Mouse (Mus musculus): ENCODE measurements around the gene Fen1. TPM values are rescaled to one million over a fixed set of nuclear protein-coding genes. Genes with fewer than 3 reads are reported as not detected.

Gene Fen1
- polyA plus RNA-seq, 1 experiment = 18.8 TPM

DNA sequence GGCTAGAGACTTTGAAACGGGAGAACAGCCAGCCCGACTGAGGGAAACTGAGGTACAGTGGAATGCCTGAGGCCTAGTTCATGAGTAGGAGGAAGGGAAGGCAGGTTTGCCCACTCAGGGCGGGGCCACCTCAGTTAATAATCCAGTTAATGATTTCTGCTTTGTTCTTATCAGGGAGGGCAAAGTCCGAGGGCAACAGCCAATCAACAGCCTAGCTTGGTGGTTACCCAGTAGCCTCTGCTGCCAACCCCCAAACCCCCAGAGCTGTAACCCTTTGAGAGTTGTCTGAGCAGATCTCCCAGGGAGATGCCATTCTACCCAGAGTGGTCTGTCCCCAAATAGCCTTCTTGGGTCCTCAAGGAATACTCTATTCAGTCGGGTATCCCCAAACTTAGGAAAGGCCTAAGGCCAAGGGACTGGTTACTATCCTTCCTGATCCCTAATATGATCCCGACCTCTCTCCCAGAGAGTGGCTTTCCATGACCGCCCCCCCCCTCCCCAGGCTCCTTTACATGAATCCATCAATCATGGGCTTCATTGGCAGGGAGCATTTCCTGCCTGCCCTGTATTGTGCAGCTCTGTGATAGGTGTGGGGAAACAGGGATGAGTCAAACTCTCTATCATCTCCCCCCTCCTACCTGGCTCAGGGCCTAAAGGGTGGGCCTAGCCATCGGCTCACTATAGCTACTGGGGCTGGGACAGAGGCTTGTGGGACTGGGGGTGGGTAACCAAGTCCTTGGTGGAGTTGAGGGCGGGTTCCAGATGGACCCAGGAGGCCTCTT is 32.0 kb upstream of the Fen1 start:
- Histone ChIP-seq H3K36me3 (replicated peaks; ENCODE audit: low read length) (no peaks in the 10 kb centered on the region), H3K9me3 (no peaks in the 10 kb centered on the region), H3K27me3 (replicated peaks) (peaks cover 98% of the 10 kb centered on the region), H3K4me1 (peaks cover 35% of the 10 kb centered on the region), H3K4me3 (replicated peaks) (no peak overlapping the region)
- TF ChIP-seq FLI1 (IDR thresholded peaks at IDR 0.05; ENCODE audit: low read length) = no peak
- no peak for TF ChIP-seq GATA1 (IDR thresholded peaks at IDR 0.05; ENCODE audit: borderline replicate concordance, low read length)

DNA sequence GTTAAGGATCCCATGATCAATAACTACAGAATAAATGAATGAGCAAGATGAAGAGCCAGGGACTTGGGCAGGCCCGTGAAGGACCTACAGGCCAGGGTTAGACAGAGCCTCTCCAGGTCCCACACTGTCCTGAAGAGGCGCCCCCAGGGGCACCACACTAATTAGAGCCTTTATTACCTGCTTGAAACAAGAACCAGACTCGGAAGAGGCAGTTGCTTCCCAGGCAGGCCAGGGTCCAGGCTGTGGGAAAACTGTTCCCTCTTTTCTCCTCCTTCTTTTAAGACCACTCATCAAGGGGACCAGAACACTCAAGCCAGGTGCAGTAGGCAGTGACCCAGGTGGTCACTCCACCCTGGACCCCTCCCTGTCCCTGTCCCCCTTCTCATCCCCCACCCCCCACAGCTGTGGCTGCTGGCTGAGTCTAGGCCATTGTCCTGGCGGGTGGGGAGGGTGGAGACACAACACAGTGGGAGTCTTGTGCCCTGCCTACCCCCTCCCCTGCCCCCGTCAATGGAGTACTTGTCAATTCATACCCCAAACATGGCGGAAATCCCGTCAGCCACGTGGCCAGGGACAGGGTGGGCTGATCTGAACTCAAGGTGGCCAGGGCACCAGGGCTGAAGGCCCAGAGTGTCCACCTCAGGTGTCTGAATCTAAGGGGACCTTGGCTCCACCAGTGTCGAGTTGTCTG is 28.5 kb upstream of the Fen1 start:
- TF ChIP-seq FLI1 (IDR thresholded peaks at IDR 0.05; ENCODE audit: low read length) = no peak
- no peak for TF ChIP-seq GATA1 (IDR thresholded peaks at IDR 0.05; ENCODE audit: borderline replicate concordance, low read length)
- peaks cover 98% of the 10 kb centered on the region for H3K27me3 ChIP-seq (replicated peaks)
- no peaks in the 10 kb centered on the region for H3K9me3 ChIP-seq
- H3K36me3 ChIP-seq (replicated peaks; ENCODE audit: low read length) = no peaks in the 10 kb centered on the region
- H3K4me1 ChIP-seq = peaks cover 12% of the 10 kb centered on the region
- no peak overlapping the region for H3K4me3 ChIP-seq (replicated peaks)

DNA sequence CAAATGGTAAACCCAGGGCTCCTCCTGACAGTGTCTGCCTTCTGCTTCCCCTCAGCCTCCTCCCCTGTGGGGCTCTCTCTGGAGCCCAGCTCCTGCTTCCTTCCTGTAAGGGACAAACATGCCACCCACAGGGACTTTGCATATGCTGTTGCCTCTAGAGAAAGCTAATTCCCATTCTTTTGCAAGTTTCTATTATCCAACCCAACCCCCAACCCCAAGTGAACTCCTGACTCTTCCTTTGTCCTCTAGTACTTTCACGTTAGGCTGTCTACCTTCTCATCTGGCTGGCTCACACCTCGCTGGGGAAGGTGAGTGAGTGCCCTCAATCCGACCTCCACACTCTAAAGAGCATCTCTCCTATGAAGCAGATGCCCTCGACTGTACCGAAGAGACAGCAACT is 27.9 kb upstream of the Fen1 start:
- Histone ChIP-seq H3K4me1 (peaks cover 12% of the 10 kb centered on the region), H3K9me3 (no peaks in the 10 kb centered on the region), H3K4me3 (replicated peaks) (no peak overlapping the region), H3K36me3 (replicated peaks; ENCODE audit: low read length) (no peaks in the 10 kb centered on the region), H3K27me3 (replicated peaks) (peaks cover 99% of the 10 kb centered on the region)
- no peak for TF ChIP-seq GATA1 (IDR thresholded peaks at IDR 0.05; ENCODE audit: borderline replicate concordance, low read length)
- TF ChIP-seq FLI1 (IDR thresholded peaks at IDR 0.05; ENCODE audit: low read length) = no peak

DNA sequence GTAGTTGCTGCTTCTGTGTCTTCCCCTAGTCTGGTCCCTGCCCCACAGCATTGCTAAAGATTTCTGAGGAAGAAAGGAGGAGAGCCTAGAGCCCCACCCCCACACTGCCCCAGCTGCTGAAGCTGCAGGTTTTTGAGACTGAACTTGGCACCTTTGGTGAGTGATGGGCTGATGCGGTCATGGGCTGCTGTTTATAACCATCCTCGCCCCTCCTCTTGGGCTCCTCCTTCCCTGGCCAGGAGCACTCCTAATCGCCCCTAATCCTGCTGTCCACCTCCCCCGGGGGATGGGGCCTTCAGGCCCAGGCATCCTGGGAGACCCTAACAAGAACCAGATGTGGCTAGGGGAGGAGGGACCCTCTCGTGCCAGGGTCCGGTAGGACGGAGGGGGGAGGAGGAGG is 27.0 kb upstream of the Fen1 start:
- peaks cover 91% of the 10 kb centered on the region for H3K27me3 ChIP-seq (replicated peaks)
- no peak for TF ChIP-seq FLI1 (IDR thresholded peaks at IDR 0.05; ENCODE audit: low read length)
- no peak for TF ChIP-seq GATA1 (IDR thresholded peaks at IDR 0.05; ENCODE audit: borderline replicate concordance, low read length)
- no peaks in the 10 kb centered on the region for H3K36me3 ChIP-seq (replicated peaks; ENCODE audit: low read length)
- peaks cover 12% of the 10 kb centered on the region for H3K4me1 ChIP-seq
- no peaks in the 10 kb centered on the region for H3K9me3 ChIP-seq
- H3K4me3 ChIP-seq (replicated peaks) = no peak overlapping the region

DNA sequence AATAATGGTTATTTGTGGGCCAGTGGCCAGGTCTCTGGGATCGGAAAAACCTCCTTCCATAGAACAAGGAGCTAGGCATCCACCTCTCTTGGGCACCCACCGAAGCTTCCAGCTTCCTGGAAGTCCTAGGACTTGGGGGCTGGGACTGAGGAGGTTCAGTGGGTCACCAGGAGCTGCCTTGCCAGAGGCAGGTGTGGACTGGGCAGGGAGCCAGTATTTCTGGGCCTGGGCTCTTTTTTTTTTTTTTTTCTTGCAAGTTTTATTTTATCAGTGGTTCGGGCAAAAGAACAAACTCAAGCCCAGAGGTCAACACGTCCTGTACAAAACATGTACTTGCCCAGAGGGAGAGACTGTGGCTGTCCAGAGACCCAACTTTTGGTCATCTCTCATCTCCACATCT is 21.8 kb upstream of the Fen1 start:
- TF ChIP-seq FLI1 (IDR thresholded peaks at IDR 0.05; ENCODE audit: low read length) (no peak), GATA1 (IDR thresholded peaks at IDR 0.05; ENCODE audit: borderline replicate concordance, low read length) (no peak)
- Histone ChIP-seq H3K9me3 (no peaks in the 10 kb centered on the region), H3K4me3 (replicated peaks) (no peak overlapping the region), H3K27me3 (replicated peaks) (peaks cover 69% of the 10 kb centered on the region), H3K36me3 (replicated peaks; ENCODE audit: low read length) (no peaks in the 10 kb centered on the region), H3K4me1 (peaks cover 15% of the 10 kb centered on the region)

DNA sequence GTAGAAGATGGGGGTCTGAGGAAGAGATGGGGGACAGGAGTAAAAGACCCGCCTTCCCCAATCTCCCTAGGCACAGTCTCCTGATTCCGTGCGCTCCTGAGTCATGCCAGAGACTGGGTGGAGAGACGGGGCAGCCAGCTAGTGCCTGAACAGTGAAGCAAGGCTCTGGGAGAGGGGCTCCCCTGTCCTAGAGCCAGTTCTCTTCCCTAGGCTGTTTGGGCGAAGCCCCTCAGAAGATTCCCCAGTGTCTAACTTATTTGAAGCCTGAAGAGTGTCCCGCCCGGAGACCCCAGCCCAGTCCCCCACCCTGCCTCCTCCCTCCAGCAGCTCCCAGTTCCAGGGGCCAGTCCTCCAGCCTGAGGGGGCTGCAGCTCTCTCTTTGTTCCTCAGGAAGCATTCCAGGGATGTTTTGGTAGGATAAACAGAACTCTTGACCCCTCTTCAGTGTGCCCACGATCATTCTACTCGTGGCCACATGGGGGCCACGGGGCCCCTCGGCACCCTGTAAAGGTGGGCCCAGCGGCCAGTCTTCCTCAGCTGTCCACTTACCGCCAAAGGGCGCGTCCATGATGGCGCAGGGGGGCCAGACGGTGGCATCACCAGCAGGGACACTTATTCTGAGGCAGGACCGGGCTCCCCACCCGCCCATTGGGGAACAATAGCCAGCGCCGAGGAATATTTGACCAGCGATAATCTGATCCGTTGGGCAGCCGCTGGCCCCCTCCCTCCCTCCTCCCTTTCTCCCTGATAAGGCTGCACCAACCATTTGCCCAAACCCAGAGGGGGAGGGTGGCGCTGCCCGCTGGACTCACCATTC is 20.9 kb upstream of the Fen1 start:
- peaks cover 67% of the 10 kb centered on the region for H3K27me3 ChIP-seq (replicated peaks)
- H3K36me3 ChIP-seq (replicated peaks; ENCODE audit: low read length) = no peaks in the 10 kb centered on the region
- TF ChIP-seq FLI1 (IDR thresholded peaks at IDR 0.05; ENCODE audit: low read length) (no peak), GATA1 (IDR thresholded peaks at IDR 0.05; ENCODE audit: borderline replicate concordance, low read length) (no peak)
- H3K4me3 ChIP-seq (replicated peaks) = no peak overlapping the region
- no peaks in the 10 kb centered on the region for H3K9me3 ChIP-seq
- H3K4me1 ChIP-seq = peaks cover 17% of the 10 kb centered on the region

DNA sequence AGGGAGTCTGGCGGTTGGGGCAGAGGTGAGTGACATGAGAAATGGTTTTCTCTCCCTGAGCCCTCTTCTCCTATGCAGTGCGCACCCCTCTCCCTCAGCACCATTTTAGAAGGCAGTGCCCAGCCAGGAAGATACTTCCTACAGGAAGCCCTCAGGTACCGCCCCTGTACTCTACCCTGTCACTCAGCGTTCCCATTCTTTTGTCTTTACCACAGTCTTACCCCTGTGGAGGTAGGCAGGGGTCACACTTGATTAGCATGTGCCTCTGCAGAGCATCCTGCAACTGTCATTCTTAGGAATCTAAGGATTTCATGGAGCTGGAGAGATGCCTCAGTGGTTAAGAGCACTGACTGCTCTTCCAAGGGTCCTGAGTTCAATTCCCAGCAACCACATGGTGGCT is 19.6 kb upstream of the Fen1 start:
- H3K9me3 ChIP-seq = no peaks in the 10 kb centered on the region
- H3K4me1 ChIP-seq = peaks cover 22% of the 10 kb centered on the region
- no peak overlapping the region for H3K4me3 ChIP-seq (replicated peaks)
- H3K36me3 ChIP-seq (replicated peaks; ENCODE audit: low read length) = no peaks in the 10 kb centered on the region
- H3K27me3 ChIP-seq (replicated peaks) = peaks cover 57% of the 10 kb centered on the region
- no peak for TF ChIP-seq FLI1 (IDR thresholded peaks at IDR 0.05; ENCODE audit: low read length)

DNA sequence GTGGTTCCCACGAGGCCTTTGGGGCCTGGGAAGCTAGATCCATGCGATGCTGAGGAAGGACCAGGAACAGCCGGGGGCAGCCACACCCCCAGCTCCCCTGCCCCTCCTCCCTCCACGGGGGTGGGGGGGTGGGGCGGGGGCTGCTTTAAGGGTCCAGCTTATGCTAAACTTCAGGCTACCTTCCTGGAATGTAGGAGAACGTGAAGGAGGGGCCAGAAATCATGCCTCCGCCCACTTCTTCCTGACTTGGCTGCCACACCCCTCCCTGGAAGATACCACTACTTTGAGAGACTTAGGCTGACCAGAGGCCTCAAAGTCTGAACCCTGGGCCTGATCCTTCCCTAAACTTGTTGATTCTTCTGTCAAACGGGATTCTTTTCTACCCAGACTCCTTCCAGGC is 18.7 kb upstream of the Fen1 start:
- Histone ChIP-seq H3K9me3 (no peaks in the 10 kb centered on the region), H3K4me1 (peaks cover 22% of the 10 kb centered on the region), H3K27me3 (replicated peaks) (peaks cover 57% of the 10 kb centered on the region), H3K36me3 (replicated peaks; ENCODE audit: low read length) (no peaks in the 10 kb centered on the region), H3K4me3 (replicated peaks) (no peak overlapping the region)
- TF ChIP-seq FLI1 (IDR thresholded peaks at IDR 0.05; ENCODE audit: low read length) (no peak), GATA1 (IDR thresholded peaks at IDR 0.05; ENCODE audit: borderline replicate concordance, low read length) (no peak)

DNA sequence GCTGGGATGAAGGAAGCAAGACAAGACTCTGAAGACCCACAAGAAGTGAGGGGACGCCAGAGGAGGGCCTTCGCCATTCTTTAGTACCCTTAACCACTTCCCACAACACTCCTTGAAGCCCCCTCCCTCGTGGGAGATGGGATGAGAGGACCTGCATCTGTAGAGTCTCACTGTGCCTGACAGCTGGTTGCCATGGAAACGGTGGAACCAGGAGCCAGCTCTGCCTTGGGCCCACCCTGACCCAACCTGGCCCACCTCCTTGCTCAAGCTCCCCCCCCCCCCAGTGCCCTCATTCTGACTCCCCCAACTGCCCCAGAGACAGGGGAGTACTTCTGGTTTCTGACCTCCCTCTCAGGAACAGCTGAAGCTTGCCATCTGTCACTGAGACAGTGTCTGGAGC is 17.6 kb upstream of the Fen1 start:
- H3K4me1 ChIP-seq = peaks cover 22% of the 10 kb centered on the region
- no peaks in the 10 kb centered on the region for H3K36me3 ChIP-seq (replicated peaks; ENCODE audit: low read length)
- peaks cover 56% of the 10 kb centered on the region for H3K27me3 ChIP-seq (replicated peaks)
- no peak overlapping the region for H3K4me3 ChIP-seq (replicated peaks)
- H3K9me3 ChIP-seq = no peaks in the 10 kb centered on the region
- TF ChIP-seq GATA1 (IDR thresholded peaks at IDR 0.05; ENCODE audit: borderline replicate concordance, low read length) (no peak), FLI1 (IDR thresholded peaks at IDR 0.05; ENCODE audit: low read length) (no peak)

DNA sequence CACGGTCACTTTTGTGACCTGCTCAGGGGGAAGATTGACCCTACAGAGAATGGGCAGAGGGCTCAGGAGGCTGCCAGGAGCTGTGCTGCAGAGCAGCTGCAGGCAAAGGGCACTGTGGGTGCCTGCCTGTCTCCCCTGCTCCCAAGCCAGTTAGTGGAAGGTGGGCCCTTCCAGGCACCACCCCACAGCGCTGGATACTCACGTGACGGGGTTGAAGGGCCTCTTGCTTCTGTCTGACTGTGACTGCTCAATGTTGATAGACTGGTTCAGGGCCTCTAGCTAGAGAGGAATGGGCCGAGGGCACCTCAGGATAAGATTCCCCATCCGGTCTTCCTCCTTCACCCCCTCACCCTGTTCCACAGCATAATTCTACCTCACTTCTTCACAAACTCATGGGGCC is 15.6 kb upstream of the Fen1 start:
- H3K27me3 ChIP-seq (replicated peaks) = peaks cover 61% of the 10 kb centered on the region
- no peak for TF ChIP-seq FLI1 (IDR thresholded peaks at IDR 0.05; ENCODE audit: low read length)
- no peak for TF ChIP-seq GATA1 (IDR thresholded peaks at IDR 0.05; ENCODE audit: borderline replicate concordance, low read length)
- H3K4me1 ChIP-seq = peaks cover 22% of the 10 kb centered on the region
- no peaks in the 10 kb centered on the region for H3K36me3 ChIP-seq (replicated peaks; ENCODE audit: low read length)
- H3K4me3 ChIP-seq (replicated peaks) = no peak overlapping the region
- no peaks in the 10 kb centered on the region for H3K9me3 ChIP-seq
